Mouse (Mus musculus): Measurements from ENCODE around the gene Unc5a.

The Unc5a gene

GRCm38 (mm10) chr13:54948531-54949493 lies at the start of gene Unc5a:
TSS of gene Unc5a (plus strand) at chr13:54949411.
- in situ Hi-C loops (cut with MboI; ENCODE audit: low sequenced_read_pairs) = no loop called here

DNA sequence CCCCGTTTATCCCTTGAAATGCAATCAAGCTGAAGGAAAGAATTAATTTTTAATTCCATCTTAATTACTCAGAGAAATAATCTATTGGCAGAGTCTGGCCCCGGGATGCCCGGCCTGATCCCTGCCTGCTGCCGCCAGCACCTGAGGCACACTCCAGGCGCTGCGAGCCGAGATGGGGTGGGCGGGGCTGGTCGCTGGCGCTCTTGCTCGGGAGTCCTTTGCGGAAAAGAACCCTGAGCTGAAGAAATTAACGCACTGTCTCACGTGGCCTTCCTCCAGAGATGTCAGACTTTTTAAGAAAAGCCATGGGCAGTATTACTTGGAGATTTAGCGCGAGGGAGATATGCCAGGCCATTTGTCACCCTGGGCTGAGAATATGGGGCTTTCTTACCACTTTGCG lies 37.2 kb upstream of the Unc5a start:
- in situ Hi-C loops (cut with MboI; ENCODE audit: low sequenced_read_pairs) = no loop called here

- in situ Hi-C loops (cut with MboI; ENCODE audit: low sequenced_read_pairs) = no loop called here
Measured at GRCm38 (mm10) chr13:54912894-54913621, 36.2 kb upstream of the Unc5a start.

DNA sequence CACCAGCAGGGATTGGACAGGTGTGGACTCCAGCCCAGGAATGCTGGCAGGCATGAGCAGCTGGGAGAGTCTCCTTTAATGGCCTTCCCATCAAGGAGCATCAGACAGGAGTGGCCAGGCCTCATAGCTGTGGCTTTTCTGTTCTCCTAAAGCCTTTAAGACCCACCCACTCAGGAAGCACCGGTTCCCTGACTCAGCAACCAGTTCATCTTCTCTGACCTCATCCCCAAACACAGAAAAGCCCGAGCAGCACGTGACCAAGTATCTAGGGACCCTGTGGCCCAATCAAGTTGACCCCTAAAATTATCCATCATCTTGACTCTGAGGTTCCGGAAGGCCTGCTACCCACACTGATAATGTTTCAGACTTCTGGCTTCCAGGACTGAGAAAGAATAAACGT lies 32.6 kb upstream of the Unc5a start:
- in situ Hi-C loops (cut with MboI; ENCODE audit: low sequenced_read_pairs) = no loop called here

DNA sequence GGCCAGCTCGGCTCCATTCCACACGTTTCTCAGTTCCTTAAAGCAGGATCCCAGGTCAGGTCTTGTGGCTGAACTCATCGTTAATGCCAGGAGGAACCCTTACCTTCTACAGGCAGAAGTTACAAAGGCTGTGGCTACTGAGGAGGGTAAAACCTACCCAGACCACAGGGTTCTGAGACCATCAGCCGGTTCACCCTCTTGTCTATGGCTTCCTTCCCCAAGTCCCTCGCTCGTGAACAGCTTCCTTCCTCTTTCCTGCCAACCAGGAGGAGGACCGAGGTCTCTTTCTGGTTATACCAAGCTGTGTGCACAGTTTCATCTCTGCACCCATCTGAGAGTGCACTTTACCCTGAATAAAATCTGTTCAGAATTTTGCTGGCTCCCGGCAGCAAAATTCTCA lies 30.3 kb upstream of the Unc5a start:
- in situ Hi-C loops (cut with MboI; ENCODE audit: low sequenced_read_pairs) = no loop called here

DNA sequence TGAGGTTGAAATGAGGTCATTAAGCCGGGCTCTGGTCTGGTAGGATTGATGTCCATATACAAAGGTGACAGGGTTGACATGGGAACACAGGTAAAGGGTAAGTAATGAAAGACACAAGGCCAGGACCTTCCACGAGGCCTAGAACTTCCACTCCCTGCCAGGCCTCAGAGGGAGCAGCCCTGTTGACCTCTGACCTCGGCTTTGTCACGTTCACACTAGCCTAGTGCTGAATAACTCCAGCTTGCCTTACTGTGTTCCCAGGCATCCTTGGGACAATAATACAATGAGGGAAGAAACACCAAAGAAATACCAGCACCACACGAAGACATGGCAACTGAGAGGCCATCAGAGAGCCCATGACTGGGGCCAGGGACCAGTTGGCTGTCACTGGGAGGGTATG lies 29.5 kb upstream of the Unc5a start:
- in situ Hi-C loops (cut with MboI; ENCODE audit: low sequenced_read_pairs) = no loop called here

- in situ Hi-C loops (cut with MboI; ENCODE audit: low sequenced_read_pairs) = no loop called here
Measured at GRCm38 (mm10) chr13:54921700-54922099, 27.5 kb upstream of the Unc5a start.

GRCm38 (mm10) chr13:54923705-54924104 lies 25.5 kb upstream of the Unc5a start:
- in situ Hi-C loops (cut with MboI; ENCODE audit: low sequenced_read_pairs) = no loop called here

DNA sequence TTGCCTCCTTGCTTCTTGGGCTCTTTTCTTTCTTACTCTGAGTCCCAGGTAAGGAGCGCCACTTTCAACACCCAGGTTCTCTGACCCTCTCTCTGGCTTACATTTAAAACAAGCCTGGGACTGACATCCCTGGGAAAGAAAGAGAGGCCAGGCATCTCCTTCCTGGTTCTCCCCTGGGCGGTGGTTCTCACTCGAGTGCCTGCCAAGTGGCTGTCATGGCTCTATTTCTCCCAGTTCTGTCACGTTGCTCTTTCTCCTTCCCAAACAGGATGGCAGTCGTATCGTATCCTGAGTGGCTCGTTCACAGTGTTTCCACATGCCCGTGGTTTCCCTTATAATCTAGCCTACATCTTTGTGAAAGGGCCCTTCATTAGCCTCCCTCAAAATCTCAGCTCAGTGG lies 23.7 kb upstream of the Unc5a start:
- in situ Hi-C loops (cut with MboI; ENCODE audit: low sequenced_read_pairs) = no loop called here

GRCm38 (mm10) chr13:54926654-54927053 lies 22.6 kb upstream of the Unc5a start:
- in situ Hi-C loops (cut with MboI; ENCODE audit: low sequenced_read_pairs) = no loop called here

GRCm38 (mm10) chr13:54930123-54930522 lies 19.1 kb upstream of the Unc5a start:
- in situ Hi-C loops (cut with MboI; ENCODE audit: low sequenced_read_pairs) = no loop called here

GRCm38 (mm10) chr13:54934873-54935272 lies 14.3 kb upstream of the Unc5a start:
- in situ Hi-C loops (cut with MboI; ENCODE audit: low sequenced_read_pairs) = no loop called here

DNA sequence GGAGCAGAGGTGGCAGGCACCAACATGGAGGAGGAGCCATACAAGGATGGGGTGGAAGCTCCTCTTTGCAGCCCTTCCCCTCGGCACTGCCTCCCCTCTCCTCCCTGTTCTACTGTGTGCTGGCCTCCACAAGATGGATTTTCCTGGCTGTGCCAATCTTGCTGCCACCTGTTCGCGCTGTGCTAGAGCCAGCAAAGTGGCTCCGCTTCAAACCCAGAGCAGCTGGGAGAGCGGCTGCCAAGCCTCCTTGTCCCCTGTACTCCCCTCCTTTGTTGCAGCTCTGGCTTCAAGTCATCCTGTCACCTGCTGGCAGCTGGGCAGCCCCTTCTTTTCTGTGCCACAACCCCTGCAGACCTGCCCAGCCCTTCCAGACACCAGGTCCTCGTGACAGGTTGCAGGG lies 13.0 kb upstream of the Unc5a start:
- in situ Hi-C loops (cut with MboI; ENCODE audit: low sequenced_read_pairs) = no loop called here

DNA sequence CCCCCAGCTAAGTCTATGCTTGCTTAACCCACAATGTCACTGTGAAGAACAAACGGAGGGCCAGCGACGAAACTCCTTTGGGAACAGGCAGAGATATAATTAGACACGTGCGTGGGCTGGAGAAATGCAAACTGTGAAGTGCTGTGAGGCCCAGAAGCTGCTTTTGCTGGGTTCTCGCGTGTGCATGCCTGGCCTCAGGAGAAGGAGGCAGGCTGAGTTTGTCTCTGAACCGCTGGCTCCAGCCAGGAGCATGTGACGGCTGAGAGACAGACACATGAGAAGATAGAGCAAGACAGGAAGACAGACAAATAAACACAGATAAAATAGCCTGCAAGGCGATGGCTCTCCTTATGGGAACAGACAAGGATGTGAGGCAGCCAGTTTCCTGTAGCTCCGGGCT lies 11.3 kb upstream of the Unc5a start:
- in situ Hi-C loops (cut with MboI; ENCODE audit: low sequenced_read_pairs) = no loop called here

DNA sequence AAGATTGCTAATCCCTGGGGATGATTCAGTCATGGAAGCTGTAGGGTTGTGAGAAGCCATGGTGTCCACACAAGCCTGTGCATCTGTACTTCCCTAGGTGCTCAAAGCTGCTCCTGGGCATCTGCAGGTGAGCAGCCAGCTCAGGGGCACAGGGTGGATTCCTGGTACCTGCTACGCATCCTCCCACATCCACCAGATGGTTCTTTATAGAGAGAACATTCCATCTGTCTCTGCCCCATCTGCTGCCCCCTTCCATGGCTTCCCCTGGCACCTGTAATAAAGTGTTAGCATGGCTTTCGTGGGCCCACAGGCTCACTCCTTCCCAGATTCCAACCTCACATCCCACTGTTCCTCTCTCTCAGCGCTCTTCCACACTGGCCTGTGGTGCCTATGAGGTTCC lies 10.7 kb upstream of the Unc5a start:
- in situ Hi-C loops (cut with MboI; ENCODE audit: low sequenced_read_pairs) = no loop called here

GRCm38 (mm10) chr13:54944411-54945157 lies 4.6 kb upstream of the Unc5a start:
- in situ Hi-C loops (cut with MboI; ENCODE audit: low sequenced_read_pairs) = no loop called here

GRCm38 (mm10) chr13:54945332-54945731 lies 3.9 kb upstream of the Unc5a start:
- in situ Hi-C loops (cut with MboI; ENCODE audit: low sequenced_read_pairs) = no loop called here

DNA sequence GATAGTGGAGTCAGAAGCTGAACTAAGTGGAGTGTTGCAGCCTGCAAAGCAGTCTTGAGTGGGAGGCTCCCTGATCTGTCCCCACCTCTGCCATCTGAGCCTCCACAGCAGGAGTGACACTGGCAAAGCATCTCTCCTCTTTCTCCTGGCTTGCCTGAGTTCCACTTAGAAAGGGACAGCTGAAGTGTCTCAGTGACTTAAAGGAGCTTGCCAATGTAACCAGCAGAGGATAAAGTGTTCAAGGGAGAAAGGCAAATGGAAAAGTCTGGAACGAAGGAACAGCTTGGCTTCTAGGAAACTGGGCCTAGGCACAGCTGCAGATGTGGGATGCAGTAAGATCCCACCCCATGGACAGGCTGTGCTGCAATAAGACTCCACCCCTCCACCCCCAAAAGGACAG lies 2.8 kb upstream of the Unc5a start:
- in situ Hi-C loops (cut with MboI; ENCODE audit: low sequenced_read_pairs) = no loop called here

- in situ Hi-C loops (cut with MboI; ENCODE audit: low sequenced_read_pairs) = no loop called here
Measured at GRCm38 (mm10) chr13:54949592-54949991, 381 bp downstream of the Unc5a start.

- in situ Hi-C loops (cut with MboI; ENCODE audit: low sequenced_read_pairs) = no loop called here
Measured at GRCm38 (mm10) chr13:54950131-54950530, 920 bp downstream of the Unc5a start.

- in situ Hi-C loops (cut with MboI; ENCODE audit: low sequenced_read_pairs) = no loop called here
Measured at GRCm38 (mm10) chr13:54951166-54951565, 2.0 kb downstream of the Unc5a start.
